Mouse (Mus musculus): ENCODE data around the gene Mtcl1. TPM values are rescaled to one million over a fixed set of nuclear protein-coding genes. Genes with fewer than 3 reads are reported as not detected.

Gene Mtcl1
- total RNA-seq, 2 experiments from 2014 or later = 7.6 to 9.2 TPM

DNA sequence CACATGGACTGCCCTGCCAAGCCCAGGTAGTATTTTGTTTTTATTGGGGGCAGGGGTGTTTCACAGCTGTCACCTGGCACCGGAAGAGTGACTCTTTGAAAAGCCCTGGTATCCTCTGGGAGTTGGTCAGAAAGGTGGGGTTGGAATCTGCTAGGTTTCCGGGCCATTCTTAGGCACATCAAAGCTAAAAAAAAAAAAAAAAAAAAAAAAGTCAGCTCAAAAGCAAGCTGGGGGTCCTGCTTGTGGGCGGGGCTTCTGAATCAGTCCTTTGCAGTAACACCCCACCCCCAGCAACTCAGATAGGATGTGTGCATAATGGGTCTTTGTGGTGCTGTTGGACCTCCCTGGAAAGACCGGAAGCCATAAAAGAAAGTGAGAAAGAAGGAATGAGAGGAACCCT lies 148.3 kb downstream of the Mtcl1 start:
- intact Hi-C loops (cut with DNase I; ENCODE audit: low total_unique reads) = no loop called here
- DNase-seq = no peak

DNA sequence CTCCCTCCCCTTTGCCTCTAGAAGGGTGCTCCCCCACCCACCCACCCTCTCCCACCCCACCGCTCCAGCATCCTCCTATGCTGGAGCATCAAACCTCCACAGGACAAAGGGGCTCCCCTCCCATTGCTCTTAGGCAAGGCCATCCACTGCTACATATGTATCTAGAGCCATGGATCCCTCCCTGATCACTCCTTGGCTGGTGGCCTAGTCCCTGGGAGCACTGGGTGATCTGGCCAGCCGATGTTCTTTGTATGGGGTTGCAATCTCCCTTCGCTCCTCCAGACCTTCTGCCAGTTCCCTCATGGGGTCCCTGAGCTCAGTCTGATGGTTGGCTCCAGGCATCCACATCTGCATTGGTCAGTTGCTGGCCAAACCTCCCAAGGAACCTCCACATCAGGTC lies 151.8 kb downstream of the Mtcl1 start:
- intact Hi-C loops (cut with DNase I; ENCODE audit: low total_unique reads) = no loop called here

DNA sequence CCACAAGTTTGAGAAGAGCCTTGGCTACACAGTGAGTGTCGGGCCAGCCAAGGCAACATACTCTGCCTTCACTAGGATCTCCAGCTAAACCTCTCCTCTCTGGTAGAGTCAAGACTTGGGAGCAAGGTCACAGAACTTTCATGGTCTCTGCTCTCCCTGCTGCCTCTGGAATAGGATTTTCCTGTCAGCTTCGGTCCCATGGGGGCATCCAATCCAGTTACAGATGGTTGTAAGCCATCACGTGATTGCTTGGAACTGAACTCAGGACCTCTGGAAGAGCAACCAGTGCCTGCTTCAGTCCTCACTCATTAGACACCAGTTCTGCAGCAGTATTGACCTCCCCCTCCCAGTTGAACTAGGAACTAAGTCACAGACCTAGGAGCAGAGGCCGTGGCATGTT lies 156.0 kb downstream of the Mtcl1 start:
- intact Hi-C loops (cut with DNase I; ENCODE audit: low total_unique reads) = no loop called here
- no peak for DNase-seq

More for the DNA sequence above, 151.8 kb downstream of the Mtcl1 start:
- no peak for DNase-seq

DNA sequence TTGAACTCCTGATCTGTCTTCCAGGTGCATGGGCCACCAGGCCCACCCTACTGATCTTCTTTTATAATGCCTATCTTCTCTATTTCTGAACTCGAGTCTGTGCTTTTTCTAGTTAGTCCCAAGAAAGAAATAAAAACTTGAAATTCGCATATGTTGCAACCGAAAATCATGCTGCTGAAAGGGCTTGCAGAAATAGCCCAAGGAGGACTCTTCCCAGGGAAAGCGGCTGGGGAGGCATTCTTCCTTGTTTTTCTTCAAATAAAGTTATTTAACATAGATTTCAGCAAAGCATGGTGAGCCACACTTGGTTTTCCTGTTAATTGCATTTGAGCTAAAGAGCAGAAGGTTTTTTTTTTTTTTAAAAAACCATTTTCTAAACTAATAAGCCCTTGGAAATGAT lies 159.7 kb downstream of the Mtcl1 start:
- DNase-seq = no peak
- intact Hi-C loops (cut with DNase I; ENCODE audit: low total_unique reads) = no loop called here

Other genes starting within 250 kb of the Mtcl1 start
- 100 to 1,000 TPM in 1 of 2 experiments, 10 to 100 TPM in 1; 96.2 to 130 TPM for gene Rab12, start 70.0 kb upstream of the Mtcl1 start, total RNA-seq (2021)
- not detected for gene Themis3, start 144.9 kb upstream of the Mtcl1 start, total RNA-seq (2021)

Measured in gastrocnemius, postnatal 14 days (tissue).